Mouse (Mus musculus): Measurements from ENCODE around the gene Brd2. TPM values are rescaled to one million over a fixed set of nuclear protein-coding genes. Genes with fewer than 3 reads are reported as not detected.

The Brd2 gene
- polyA plus RNA-seq, 1 experiment, result 233 TPM

DNA sequence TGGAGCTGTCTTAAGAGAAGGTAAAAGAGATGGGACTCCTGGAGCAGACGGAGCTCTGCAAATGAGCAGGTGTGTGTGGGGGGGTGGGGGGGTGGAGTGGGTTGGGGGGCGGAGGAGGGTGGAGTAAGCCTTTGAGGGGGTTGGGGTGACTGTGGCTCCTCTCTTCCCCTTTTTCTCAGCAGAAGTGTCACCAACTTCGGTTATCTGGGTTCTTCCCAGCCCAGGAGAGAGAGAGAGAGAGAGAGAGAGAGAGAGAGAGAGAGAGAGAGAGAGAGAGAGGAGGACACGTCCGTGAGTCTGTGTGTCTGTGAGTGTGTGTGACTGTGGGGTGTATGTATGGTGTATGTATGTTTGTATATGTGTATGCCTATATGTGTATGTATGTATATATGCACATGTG, 21.0 kb upstream of the Brd2 start:
- Histone ChIP-seq H3K4me1 (ENCODE audit: control insufficient read depth, insufficient read depth, low read length) (peaks cover 5% of the 10 kb centered on the region; the same call in 1 of the 2 replicates), H3K27ac (ENCODE audit: insufficient read depth, low read length) (no peak overlapping the region), H3K4me3 (ENCODE audit: insufficient read depth, low read length) (no peak overlapping the region)
- TF ChIP-seq POLR2A (IDR thresholded peaks at IDR 0.05; ENCODE audit: low read depth, low read length), result no peak
- no peak for TF ChIP-seq CTCF (IDR thresholded peaks at IDR 0.05; ENCODE audit: borderline replicate concordance, insufficient read depth, low read length)

DNA sequence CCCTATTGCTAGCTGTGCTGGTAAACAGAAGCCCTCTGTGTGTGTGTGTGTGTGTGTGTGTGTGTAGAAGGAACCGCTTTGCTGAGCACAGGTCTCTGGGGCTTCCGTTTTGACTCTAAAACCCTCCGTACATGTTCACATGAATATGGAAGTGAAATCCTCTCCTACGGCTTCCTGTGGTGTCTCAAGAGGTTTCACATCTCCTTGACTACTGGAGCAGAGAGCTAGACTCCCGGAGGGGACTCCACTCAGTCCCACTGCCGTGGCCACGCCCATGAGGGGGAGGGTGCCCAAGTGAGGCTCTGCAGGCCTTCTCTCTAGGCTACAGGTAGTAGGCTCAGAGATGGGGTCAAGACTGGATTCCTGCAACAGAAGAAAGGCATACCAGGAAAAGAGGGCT, 20.6 kb upstream of the Brd2 start, which contains the start of gene H2-DMb2:
Gene H2-DMb2 (plus strand): TSS at position 275 of the 400 bp plus-strand sequence.
- H3K27ac ChIP-seq (ENCODE audit: insufficient read depth, low read length), result no peak within 1 kb of the TSS
- H3K4me1 ChIP-seq (ENCODE audit: control insufficient read depth, insufficient read depth, low read length), result peaks cover 5% of the 10 kb centered on the region; the same call in 1 of the 2 replicates
- TF ChIP-seq POLR2A (IDR thresholded peaks at IDR 0.05; ENCODE audit: low read depth, low read length), result no peak
- TF ChIP-seq CTCF (IDR thresholded peaks at IDR 0.05; ENCODE audit: borderline replicate concordance, insufficient read depth, low read length), result no peak
- no peak within 1 kb of the TSS for H3K4me3 ChIP-seq (ENCODE audit: insufficient read depth, low read length)

DNA sequence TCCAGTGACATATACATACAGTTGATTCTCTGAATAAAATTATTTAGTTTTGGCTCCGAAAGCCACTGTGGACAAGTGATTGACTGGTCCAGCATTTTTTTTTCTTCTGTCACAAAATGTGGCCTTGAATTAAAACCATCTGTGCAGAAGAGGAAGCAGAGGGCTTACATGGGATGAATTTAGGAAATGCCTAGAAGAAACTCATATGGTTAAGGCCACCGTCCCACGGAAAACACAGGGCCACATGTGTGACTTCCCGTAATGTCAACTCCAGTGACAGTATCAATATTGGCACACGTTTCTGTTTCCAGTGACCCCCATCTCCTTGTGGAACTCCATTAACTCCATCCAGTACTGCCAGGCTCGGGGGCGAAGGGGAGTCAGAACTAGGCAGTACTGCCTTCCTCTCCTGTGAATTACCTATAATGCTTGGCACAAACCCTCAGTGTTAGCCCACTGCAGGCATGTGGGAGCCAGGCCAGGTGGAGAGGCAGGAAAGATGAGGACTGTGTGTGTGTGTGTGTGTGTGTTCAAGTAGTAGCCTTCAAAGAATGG, 20.1 kb upstream of the Brd2 start:
- H3K4me1 ChIP-seq (ENCODE audit: control insufficient read depth, insufficient read depth, low read length), result peaks cover 5% of the 10 kb centered on the region; the same call in 1 of the 2 replicates
- no peak overlapping the region for H3K27ac ChIP-seq (ENCODE audit: insufficient read depth, low read length)
- no peak for TF ChIP-seq CTCF (IDR thresholded peaks at IDR 0.05; ENCODE audit: borderline replicate concordance, insufficient read depth, low read length)
- no peak for TF ChIP-seq POLR2A (IDR thresholded peaks at IDR 0.05; ENCODE audit: low read depth, low read length)
- H3K4me3 ChIP-seq (ENCODE audit: insufficient read depth, low read length), result no peak overlapping the region

DNA sequence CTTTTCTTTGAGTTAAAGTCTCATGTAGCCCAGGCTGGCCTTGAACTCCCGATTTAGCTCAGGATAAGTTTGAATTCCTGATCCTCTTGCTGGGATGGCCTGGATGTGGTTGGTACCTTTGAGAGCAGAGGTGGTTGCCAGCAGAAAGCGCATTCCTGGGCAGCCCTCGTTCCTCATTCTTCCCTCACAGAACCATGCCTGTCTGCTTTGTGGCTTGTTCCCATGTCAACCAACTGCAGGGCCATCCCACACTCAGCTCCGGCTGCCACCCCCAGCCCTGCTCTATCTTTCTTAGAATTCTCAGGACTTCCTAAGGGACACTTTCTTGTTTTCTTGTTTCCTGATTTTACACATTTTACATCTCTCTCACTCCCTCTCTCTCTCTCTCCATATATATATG, 19.0 kb upstream of the Brd2 start:
- no peak overlapping the region for H3K27ac ChIP-seq (ENCODE audit: insufficient read depth, low read length)
- peaks cover 5% of the 10 kb centered on the region; the same call in 1 of the 2 replicates for H3K4me1 ChIP-seq (ENCODE audit: control insufficient read depth, insufficient read depth, low read length)
- TF ChIP-seq POLR2A (IDR thresholded peaks at IDR 0.05; ENCODE audit: low read depth, low read length) (no peak), CTCF (IDR thresholded peaks at IDR 0.05; ENCODE audit: borderline replicate concordance, insufficient read depth, low read length) (no peak)
- no peak overlapping the region for H3K4me3 ChIP-seq (ENCODE audit: insufficient read depth, low read length)

- H3K4me3 ChIP-seq (ENCODE audit: insufficient read depth, low read length), result no peak overlapping the region
- H3K27ac ChIP-seq (ENCODE audit: insufficient read depth, low read length), result no peak overlapping the region
- TF ChIP-seq POLR2A (IDR thresholded peaks at IDR 0.05; ENCODE audit: low read depth, low read length), result no peak
- TF ChIP-seq CTCF (IDR thresholded peaks at IDR 0.05; ENCODE audit: borderline replicate concordance, insufficient read depth, low read length), result no peak
- peaks cover 5% of the 10 kb centered on the region; the same call in 1 of the 2 replicates for H3K4me1 ChIP-seq (ENCODE audit: control insufficient read depth, insufficient read depth, low read length)
These were observed 17.8 kb upstream of the Brd2 start for GRCm38 (mm10) chr17:34140240-34140639.

DNA sequence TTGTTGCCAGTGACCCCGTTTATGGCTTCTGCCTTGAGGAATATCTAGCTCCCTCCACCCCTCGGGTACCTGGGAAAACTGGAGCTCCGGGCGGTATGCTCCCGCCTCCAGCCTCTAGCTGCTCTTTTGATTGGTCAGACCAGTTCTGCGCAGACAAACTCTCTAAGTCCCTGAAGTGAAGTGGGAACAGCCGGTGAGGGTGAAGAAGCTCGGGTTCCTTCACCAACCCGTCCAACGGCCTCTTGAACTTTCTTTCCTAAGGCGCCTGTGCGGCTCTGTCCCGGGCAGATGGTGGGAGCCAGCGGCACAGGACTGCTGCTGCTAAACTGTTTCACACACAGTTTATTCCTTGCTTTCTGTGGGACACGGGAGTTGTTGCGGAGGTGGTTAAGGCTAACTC, 17.0 kb upstream of the Brd2 start:
- Histone ChIP-seq H3K4me1 (ENCODE audit: control insufficient read depth, insufficient read depth, low read length) (peaks cover 5% of the 10 kb centered on the region; the same call in 1 of the 2 replicates), H3K27ac (ENCODE audit: insufficient read depth, low read length) (no peak overlapping the region), H3K4me3 (ENCODE audit: insufficient read depth, low read length) (peak overlapping the region; percentile 45)
- TF ChIP-seq CTCF (IDR thresholded peaks at IDR 0.05; ENCODE audit: borderline replicate concordance, insufficient read depth, low read length) (no peak), POLR2A (IDR thresholded peaks at IDR 0.05; ENCODE audit: low read depth, low read length) (no peak)

DNA sequence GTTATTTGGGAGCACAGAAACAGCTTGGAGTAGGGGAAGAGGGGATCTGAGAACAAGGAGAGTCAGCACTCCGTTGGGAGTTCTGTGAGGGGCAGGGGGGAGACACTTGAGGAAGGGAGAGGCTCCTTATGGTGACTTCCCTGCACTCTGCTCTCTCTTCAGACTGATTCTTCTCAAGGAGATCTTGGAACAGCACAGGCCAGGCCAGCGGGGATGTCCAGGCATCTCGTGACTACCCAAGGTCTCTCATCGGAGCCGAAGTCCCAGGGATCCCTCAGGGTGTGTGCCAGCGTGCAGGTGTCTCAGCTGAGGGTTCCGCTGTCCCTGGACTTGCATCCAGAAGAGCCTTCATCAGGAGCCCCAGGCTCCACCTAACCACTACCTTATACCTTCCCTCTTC, 16.2 kb upstream of the Brd2 start:
- no peak overlapping the region for H3K27ac ChIP-seq (ENCODE audit: insufficient read depth, low read length)
- TF ChIP-seq POLR2A (IDR thresholded peaks at IDR 0.05; ENCODE audit: low read depth, low read length) (no peak), CTCF (IDR thresholded peaks at IDR 0.05; ENCODE audit: borderline replicate concordance, insufficient read depth, low read length) (no peak)
- no peak overlapping the region for H3K4me3 ChIP-seq (ENCODE audit: insufficient read depth, low read length)
- H3K4me1 ChIP-seq (ENCODE audit: control insufficient read depth, insufficient read depth, low read length), result peaks cover 5% of the 10 kb centered on the region; the same call in 1 of the 2 replicates

DNA sequence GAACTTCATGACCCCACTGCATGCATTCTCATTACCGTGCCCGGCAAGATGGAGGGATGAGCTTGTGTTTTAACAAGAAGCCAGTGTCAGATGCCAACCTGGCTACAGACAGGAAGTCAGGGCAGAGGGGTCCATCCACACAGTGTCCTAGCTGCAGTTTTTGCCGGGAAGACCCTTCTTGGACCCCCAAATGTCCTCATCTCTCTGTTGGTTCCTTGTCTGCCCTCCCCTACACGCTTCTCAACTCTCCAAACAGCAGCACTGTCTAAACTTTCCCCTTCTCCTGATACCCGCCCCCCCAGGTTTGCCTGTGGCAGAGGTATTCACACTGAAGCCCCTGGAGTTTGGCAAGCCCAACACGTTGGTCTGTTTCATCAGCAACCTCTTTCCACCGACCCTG, 15.2 kb upstream of the Brd2 start:
- Histone ChIP-seq H3K4me3 (ENCODE audit: insufficient read depth, low read length) (no peak overlapping the region), H3K4me1 (ENCODE audit: control insufficient read depth, insufficient read depth, low read length) (peaks cover 5% of the 10 kb centered on the region; the same call in 1 of the 2 replicates), H3K27ac (ENCODE audit: insufficient read depth, low read length) (no peak overlapping the region)
- no peak for TF ChIP-seq CTCF (IDR thresholded peaks at IDR 0.05; ENCODE audit: borderline replicate concordance, insufficient read depth, low read length)
- no peak for TF ChIP-seq POLR2A (IDR thresholded peaks at IDR 0.05; ENCODE audit: low read depth, low read length)

GRCm38 (mm10) chr17:34135297-34136224, 13.1 kb upstream of the Brd2 start:
- peak overlapping the region; percentile 23 for H3K4me3 ChIP-seq (ENCODE audit: insufficient read depth, low read length)
- H3K4me1 ChIP-seq (ENCODE audit: control insufficient read depth, insufficient read depth, low read length), result peaks cover 5% of the 10 kb centered on the region; the same call in 1 of the 2 replicates
- peak; percentile 87 for TF ChIP-seq CTCF (IDR thresholded peaks at IDR 0.05; ENCODE audit: borderline replicate concordance, insufficient read depth, low read length)
- TF ChIP-seq POLR2A (IDR thresholded peaks at IDR 0.05; ENCODE audit: low read depth, low read length), result no peak
- no peak overlapping the region for H3K27ac ChIP-seq (ENCODE audit: insufficient read depth, low read length)

GRCm38 (mm10) chr17:34134451-34134850, 12.0 kb upstream of the Brd2 start:
- Histone ChIP-seq H3K4me1 (ENCODE audit: control insufficient read depth, insufficient read depth, low read length) (0 out of 2 replicates have a peak, but pooled peaks cover 2% of the 10 kb centered on the region), H3K4me3 (ENCODE audit: insufficient read depth, low read length) (no peak overlapping the region), H3K27ac (ENCODE audit: insufficient read depth, low read length) (no peak overlapping the region)
- TF ChIP-seq CTCF (IDR thresholded peaks at IDR 0.05; ENCODE audit: borderline replicate concordance, insufficient read depth, low read length) (no peak), POLR2A (IDR thresholded peaks at IDR 0.05; ENCODE audit: low read depth, low read length) (no peak)

All from embryonic fibroblast, embryonic 13.5 days (primary cell).